Mouse (Mus musculus): Measurements from ENCODE around the gene Desi1. TPM values are rescaled to one million over a fixed set of nuclear protein-coding genes. Genes with fewer than 3 reads are reported as not detected.

Desi1 gene
- polyA plus RNA-seq, 1 experiment from 2014 or later, result 15.0 TPM

DNA sequence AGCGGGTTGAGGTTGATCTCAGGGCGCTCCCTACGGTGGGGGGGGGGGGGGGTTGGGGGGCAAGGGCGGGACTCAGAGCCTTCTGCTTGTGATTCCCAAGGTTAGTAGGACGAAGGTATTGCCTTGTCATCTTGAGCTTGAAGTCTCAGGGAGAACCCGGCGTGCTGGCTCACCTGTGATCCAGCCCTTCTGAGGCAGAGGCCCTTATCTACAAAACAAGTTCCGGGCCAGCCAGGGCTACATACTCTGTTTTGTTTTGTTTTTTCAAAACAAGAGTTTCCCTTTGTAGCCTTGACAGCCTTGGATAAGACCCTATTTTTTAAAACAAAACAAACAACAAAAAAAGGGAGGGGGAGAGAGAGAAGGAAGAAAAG, 72.6 kb downstream of the Desi1 start:
- Histone ChIP-seq H3K27me3 (ENCODE audit: insufficient read depth, low read length) (0 out of 2 replicates have a peak, but pooled peaks cover 4% of the 10 kb centered on the region), H3K9ac (replicated peaks) (peak overlapping the region; percentile 47; the same call in 1 of the 2 replicates), H3K27ac (ENCODE audit: low read depth) (peak overlapping the region; percentile 53; the same call in 1 of the 2 replicates), H3K36me3 (replicated peaks; ENCODE audit: insufficient read depth, low read length) (no peaks in the 10 kb centered on the region), H3K9me3 (ENCODE audit: low read length) (no peaks in the 10 kb centered on the region), H3K4me1 (ENCODE audit: insufficient read depth) (peaks cover 16% of the 10 kb centered on the region), H3K4me2 (ENCODE audit: low read depth, low read length) (peak overlapping the region; percentile 99), H3K4me3 (ENCODE audit: low read depth, low read length) (peak overlapping the region; percentile 67)
- TF ChIP-seq CTCF (IDR thresholded peaks at IDR 0.05; ENCODE audit: low read depth) (no peak), EP300 (IDR thresholded peaks at IDR 0.05; ENCODE audit: low read depth) (no peak)
- ATAC-seq (peak; percentile 52), DNase-seq (no peak)
- 3% methylated on average over 8 of the region's 8 CpGs for WGBS (ENCODE audit: insufficient replicate concordance)

DNA sequence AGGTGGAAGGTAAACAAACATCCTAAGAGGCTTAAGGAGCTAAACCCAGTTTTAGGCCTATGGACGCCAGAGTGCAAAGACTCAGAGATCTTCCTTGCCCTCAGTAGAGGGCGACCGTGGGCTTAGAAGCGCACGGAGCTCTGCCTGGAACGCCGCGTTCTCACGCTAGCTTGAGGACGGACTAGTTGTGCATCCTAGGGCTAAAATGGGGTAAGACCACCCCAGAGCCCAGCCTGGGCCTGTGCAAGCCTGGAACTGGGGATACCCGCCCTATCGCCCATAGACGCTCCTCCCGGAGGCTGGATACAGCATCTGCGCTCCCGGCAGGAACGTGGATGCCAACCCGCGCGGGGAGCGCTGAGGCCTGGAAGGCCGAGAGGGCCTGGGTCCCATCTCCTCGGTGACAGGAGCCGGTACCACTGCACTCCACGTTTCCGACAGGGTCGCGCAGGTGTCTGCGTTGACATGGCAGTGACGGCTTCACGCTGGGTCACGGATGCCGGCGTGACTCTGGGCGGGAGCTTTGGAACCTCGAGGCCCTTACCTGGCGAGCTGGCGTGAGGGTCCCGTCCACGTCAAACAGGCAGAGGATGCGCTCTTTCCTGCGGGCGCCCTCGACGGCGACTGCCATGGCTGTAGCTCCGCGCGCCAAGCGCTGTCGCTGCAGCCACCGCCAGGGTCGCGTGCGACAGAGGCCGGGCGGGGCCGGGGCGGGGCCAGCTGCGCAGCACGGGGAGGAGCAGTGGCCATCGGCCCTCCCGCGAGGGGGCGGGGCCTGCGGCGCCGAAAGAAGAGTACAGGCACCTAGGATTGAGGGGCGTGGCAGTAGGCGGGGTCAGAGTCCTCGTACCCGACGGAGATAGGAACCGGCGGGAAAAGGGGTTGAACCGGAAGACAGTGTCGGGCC, 73.2 kb downstream of the Desi1 start, which contains the start of gene Pmm1:
Gene Pmm1, minus strand, starts transcription at position 760 of the 907 bp plus-strand sequence.
- Histone ChIP-seq H3K36me3 (replicated peaks; ENCODE audit: insufficient read depth, low read length) (no peaks in the 10 kb centered on the region), H3K4me1 (ENCODE audit: insufficient read depth) (peaks cover 16% of the 10 kb centered on the region), H3K27me3 (ENCODE audit: insufficient read depth, low read length) (0 out of 2 replicates have a peak, but pooled peaks cover 4% of the 10 kb centered on the region), H3K4me3 (ENCODE audit: low read depth, low read length) (peak within 1 kb of the TSS; percentile 67), H3K4me2 (ENCODE audit: low read depth, low read length) (peak within 1 kb of the TSS; percentile 99), H3K27ac (ENCODE audit: low read depth) (peak within 1 kb of the TSS; percentile 76), H3K9me3 (ENCODE audit: low read length) (no peaks in the 10 kb centered on the region), H3K9ac (replicated peaks) (peak within 1 kb of the TSS; percentile 77)
- ATAC-seq (peak; percentile 98), DNase-seq (peak; percentile 100)
- WGBS (ENCODE audit: insufficient replicate concordance), result under 1% methylated on average over 71 of the region's 77 CpGs
- TF ChIP-seq EP300 (IDR thresholded peaks at IDR 0.05; ENCODE audit: low read depth) (no peak), CTCF (IDR thresholded peaks at IDR 0.05; ENCODE audit: low read depth) (peak; percentile 91)

GRCm38 (mm10) chr15:81958906-81959305, 74.8 kb downstream of the Desi1 start:
- Histone ChIP-seq H3K4me2 (ENCODE audit: low read depth, low read length) (peak overlapping the region; percentile 99; the same call in 1 of the 2 replicates), H3K36me3 (replicated peaks; ENCODE audit: insufficient read depth, low read length) (peaks cover 5% of the 10 kb centered on the region; the same call in 1 of the 2 replicates), H3K27ac (ENCODE audit: low read depth) (0 out of 2 replicates have a peak overlapping the region, but pooled peaks have one; percentile 25), H3K4me3 (ENCODE audit: low read depth, low read length) (no peak overlapping the region), H3K27me3 (ENCODE audit: insufficient read depth, low read length) (0 out of 2 replicates have a peak, but pooled peaks cover 4% of the 10 kb centered on the region), H3K9me3 (ENCODE audit: low read length) (no peaks in the 10 kb centered on the region), H3K4me1 (ENCODE audit: insufficient read depth) (peaks cover 16% of the 10 kb centered on the region), H3K9ac (replicated peaks) (no peak overlapping the region)
- TF ChIP-seq CTCF (IDR thresholded peaks at IDR 0.05; ENCODE audit: low read depth) (no peak), EP300 (IDR thresholded peaks at IDR 0.05; ENCODE audit: low read depth) (no peak)
- DNase-seq, result no peak
- WGBS (ENCODE audit: insufficient replicate concordance), result 46% methylated on average over 3 of the region's 3 CpGs
- no peak for ATAC-seq

DNA sequence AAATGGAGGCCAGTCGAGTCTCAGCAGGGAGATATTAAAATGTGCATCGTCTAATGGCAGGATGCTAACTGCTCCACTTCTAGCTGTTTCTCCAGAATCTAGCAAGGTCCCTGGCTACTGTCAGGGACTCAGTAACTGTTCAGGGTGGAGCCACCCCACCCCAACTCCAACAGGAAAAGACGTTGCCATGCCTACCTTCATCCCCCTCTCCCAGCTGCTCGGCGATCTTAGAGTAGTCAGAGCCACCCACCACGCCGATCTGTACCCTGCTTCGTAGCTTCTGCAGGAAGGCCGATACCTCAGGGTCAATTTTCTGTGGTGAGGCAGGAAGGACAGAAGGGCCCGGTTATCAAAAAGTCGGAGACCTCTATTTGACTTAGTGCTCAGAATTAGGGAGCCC, 76.1 kb downstream of the Desi1 start:
- Histone ChIP-seq H3K4me1 (ENCODE audit: insufficient read depth) (peaks cover 16% of the 10 kb centered on the region), H3K4me3 (ENCODE audit: low read depth, low read length) (no peak overlapping the region), H3K27me3 (ENCODE audit: insufficient read depth, low read length) (0 out of 2 replicates have a peak, but pooled peaks cover under 1% of the 10 kb centered on the region), H3K27ac (ENCODE audit: low read depth) (no peak overlapping the region), H3K9me3 (ENCODE audit: low read length) (no peaks in the 10 kb centered on the region), H3K4me2 (ENCODE audit: low read depth, low read length) (no peak overlapping the region), H3K36me3 (replicated peaks; ENCODE audit: insufficient read depth, low read length) (peaks cover 5% of the 10 kb centered on the region; the same call in 1 of the 2 replicates), H3K9ac (replicated peaks) (no peak overlapping the region)
- DNase-seq (no peak), ATAC-seq (no peak)
- TF ChIP-seq EP300 (IDR thresholded peaks at IDR 0.05; ENCODE audit: low read depth) (no peak), CTCF (IDR thresholded peaks at IDR 0.05; ENCODE audit: low read depth) (no peak)
- WGBS (ENCODE audit: insufficient replicate concordance), result 85% methylated on average over 11 of the region's 11 CpGs

DNA sequence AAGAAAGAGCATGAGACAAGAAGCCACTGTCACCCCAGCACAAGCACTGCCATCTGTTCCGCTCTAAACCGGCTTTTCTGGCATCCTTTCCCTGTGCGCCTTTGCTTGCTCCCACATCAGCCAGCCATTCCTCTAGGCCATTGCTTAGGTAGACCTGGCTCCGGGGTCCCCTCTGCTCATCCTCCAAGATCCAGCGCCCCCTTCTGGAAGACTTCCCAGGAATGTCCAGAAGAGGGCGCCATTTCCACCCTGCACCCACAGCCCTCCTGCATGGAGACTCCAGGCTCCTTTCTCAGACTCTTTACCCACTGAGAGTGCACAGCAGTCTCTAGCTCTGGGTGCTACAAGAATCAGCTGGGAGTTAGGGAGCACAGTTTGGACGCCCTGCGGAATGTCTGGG, 77.2 kb downstream of the Desi1 start:
- peaks cover 7% of the 10 kb centered on the region; the same call in 1 of the 2 replicates for H3K36me3 ChIP-seq (replicated peaks; ENCODE audit: insufficient read depth, low read length)
- WGBS (ENCODE audit: insufficient replicate concordance), result 62% methylated on average over 8 of the region's 8 CpGs
- H3K4me2 ChIP-seq (ENCODE audit: low read depth, low read length), result no peak overlapping the region
- peaks cover 16% of the 10 kb centered on the region for H3K4me1 ChIP-seq (ENCODE audit: insufficient read depth)
- TF ChIP-seq EP300 (IDR thresholded peaks at IDR 0.05; ENCODE audit: low read depth), result no peak
- TF ChIP-seq CTCF (IDR thresholded peaks at IDR 0.05; ENCODE audit: low read depth), result peak; percentile 95
- H3K27me3 ChIP-seq (ENCODE audit: insufficient read depth, low read length), result no peaks in the 10 kb centered on the region
- H3K4me3 ChIP-seq (ENCODE audit: low read depth, low read length), result no peak overlapping the region
- peak; percentile 74 for DNase-seq
- no peak overlapping the region for H3K27ac ChIP-seq (ENCODE audit: low read depth)
- no peaks in the 10 kb centered on the region for H3K9me3 ChIP-seq (ENCODE audit: low read length)
- no peak for ATAC-seq
- no peak overlapping the region for H3K9ac ChIP-seq (replicated peaks)

- ATAC-seq (no peak), DNase-seq (no peak)
- no peak overlapping the region for H3K4me3 ChIP-seq (ENCODE audit: low read depth, low read length)
- H3K4me2 ChIP-seq (ENCODE audit: low read depth, low read length), result no peak overlapping the region
- H3K9ac ChIP-seq (replicated peaks), result no peak overlapping the region
- peaks cover 10% of the 10 kb centered on the region; the same call in 1 of the 2 replicates for H3K36me3 ChIP-seq (replicated peaks; ENCODE audit: insufficient read depth, low read length)
- H3K27me3 ChIP-seq (ENCODE audit: insufficient read depth, low read length), result no peaks in the 10 kb centered on the region
- peaks cover 14% of the 10 kb centered on the region for H3K4me1 ChIP-seq (ENCODE audit: insufficient read depth)
- H3K9me3 ChIP-seq (ENCODE audit: low read length), result no peaks in the 10 kb centered on the region
- 93% methylated on average over 15 of the region's 15 CpGs for WGBS (ENCODE audit: insufficient replicate concordance)
- no peak for TF ChIP-seq CTCF (IDR thresholded peaks at IDR 0.05; ENCODE audit: low read depth)
- TF ChIP-seq EP300 (IDR thresholded peaks at IDR 0.05; ENCODE audit: low read depth), result no peak
- no peak overlapping the region for H3K27ac ChIP-seq (ENCODE audit: low read depth)
Measured at GRCm38 (mm10) chr15:81955414-81955813, 78.2 kb downstream of the Desi1 start.
